Mouse (Mus musculus): ENCODE results near the gene Foxl2. TPM values are rescaled to one million over a fixed set of nuclear protein-coding genes. Genes with fewer than 3 reads are reported as not detected.

Gene Foxl2
- total RNA-seq (2021): not detected
- long read RNA-seq, experiment 1: 0 reads
- long read RNA-seq, experiment 2: 0 reads

DNA sequence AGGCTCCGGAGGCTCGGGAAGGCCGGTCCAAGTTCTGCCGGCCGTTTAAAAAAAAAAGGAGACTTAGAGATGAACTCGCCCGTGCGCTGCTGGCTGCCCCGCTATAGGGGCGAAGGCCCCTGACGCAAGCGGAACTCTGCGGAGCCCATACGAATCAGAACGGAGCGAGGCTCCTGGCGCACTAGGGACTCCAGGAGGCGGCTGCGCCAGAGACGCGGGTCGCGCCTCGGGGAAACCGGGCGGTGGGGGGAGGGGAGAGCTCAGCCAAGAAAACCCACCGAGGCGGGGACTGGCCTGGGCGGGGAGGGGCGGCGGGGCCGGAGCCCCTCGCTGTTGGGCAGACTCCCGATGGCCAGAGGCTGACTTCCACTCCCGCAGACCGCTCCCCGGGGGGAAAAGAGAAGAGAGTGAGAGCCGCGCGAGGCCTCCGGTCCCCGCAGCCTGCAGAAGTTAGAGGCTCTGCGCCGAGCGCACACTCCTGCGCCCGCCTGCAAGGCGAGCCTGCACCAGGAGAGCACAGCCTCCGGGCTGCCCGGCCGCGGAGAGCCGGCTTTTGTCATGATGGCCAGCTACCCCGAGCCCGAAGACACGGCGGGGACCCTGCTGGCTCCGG lies at the start of gene Foxl2:
Foxl2 (plus strand) TSS at position 186 of the 613 bp plus-strand sequence.
- intact Hi-C loops (cut with DNase I; ENCODE audit: low total_unique reads): no loop called here

DNA sequence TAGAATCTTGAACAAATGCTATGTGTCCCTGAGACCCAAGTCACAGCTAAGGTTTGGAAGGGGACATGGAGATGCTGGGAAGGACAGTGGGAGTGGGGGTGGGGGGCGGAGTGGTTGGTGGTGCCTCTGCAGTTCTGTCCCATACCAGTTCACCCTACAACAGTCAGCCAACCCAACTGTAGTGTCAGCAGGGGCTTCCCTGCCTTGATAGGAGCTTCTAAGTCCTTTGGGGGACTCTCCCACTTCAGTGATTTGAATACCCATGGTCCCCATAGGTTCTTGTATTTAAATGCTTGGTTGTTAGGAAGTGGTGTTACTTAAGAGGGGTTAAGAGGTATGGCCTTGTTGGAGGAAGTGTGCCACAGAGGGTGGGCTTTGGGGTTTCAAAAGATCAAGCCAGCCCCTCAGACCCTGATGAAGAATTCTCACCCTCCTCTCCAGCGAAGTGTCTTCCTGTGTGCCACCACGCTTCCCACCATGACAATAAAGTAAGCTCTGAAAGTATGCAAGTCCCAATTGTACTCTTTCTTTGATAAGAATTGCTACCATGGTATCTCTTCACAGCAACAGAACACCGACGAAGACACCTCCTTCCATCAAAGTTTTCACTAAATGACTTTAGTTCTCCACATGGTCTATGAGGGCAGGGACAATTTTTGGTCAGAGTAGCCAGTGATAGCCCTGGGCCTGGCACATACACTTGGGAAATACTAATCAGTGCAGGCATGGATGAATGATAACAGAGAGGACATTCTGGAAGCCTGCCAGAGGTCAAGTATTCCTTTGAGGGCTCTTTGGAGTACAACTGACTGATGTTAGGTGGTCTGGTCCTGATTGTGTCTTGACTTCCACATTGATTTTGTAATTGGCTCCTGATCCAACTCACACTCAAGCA lies 34.2 kb upstream of the Foxl2 start:
- intact Hi-C loops (cut with DNase I; ENCODE audit: low total_unique reads): no loop called here
- no peak for DNase-seq

More for the DNA sequence above, at the start of gene Foxl2:
- peak; percentile 29 for DNase-seq

DNA sequence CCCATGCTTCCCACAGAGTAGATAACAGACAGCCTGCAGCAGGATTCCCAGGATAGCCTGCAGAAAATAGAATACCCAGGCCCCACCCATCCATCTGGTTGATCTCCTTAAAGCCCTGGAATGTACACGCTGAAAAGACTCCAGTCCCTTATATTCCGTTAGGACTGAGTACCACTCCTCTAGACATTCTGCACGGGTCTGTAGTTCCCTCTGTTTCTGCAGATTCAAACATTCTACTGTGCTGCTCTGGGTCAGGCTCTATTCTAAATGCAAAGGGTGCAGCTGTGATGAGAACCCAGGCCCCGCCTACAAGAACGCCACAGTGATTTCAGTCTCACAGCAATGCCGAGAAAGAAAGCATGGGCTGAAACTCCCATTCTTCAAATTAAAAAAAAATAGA lies 32.0 kb upstream of the Foxl2 start:
- intact Hi-C loops (cut with DNase I; ENCODE audit: low total_unique reads): no loop called here
- DNase-seq: no peak

DNA sequence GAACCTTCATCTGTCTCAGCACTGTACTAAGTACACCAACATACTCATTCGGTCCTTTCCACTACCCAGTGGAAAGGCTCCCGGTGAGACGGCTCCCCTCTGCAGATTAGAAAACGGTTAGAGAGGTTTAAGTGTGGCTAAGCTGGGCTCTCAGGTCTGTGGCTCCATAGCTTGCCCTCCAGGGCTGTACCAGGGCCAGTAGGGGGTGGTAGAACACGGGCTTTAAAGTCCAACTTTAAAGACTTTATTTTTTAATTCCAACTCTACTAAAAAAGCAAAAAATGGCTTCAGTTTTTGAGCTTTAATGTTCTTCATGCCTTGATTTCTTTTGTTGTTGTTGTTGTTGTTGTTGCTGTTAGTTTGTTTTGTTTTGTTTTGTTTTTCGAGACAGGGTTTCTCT lies 30.9 kb upstream of the Foxl2 start:
- intact Hi-C loops (cut with DNase I; ENCODE audit: low total_unique reads): no loop called here
- no peak for DNase-seq

DNA sequence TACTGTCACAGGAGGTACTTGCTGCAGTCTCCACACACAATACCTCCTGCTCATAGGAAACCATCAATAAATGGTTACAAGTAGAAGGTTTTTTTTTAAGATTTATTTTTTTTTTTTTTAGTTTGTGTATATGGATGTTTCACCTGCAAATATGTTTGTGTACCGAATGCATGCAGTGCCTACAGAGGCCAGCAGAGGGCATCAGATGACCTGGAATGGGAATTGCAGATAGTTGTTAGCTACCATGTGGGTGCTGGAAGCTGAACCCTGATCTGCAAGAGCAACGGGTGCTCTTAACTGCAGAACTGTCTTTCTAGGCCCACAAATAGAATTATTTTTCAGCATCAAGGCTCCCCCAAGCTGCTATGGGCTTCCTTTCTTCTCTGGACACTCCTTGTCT lies 25.6 kb upstream of the Foxl2 start:
- intact Hi-C loops (cut with DNase I; ENCODE audit: low total_unique reads): no loop called here
- no peak for DNase-seq

DNA sequence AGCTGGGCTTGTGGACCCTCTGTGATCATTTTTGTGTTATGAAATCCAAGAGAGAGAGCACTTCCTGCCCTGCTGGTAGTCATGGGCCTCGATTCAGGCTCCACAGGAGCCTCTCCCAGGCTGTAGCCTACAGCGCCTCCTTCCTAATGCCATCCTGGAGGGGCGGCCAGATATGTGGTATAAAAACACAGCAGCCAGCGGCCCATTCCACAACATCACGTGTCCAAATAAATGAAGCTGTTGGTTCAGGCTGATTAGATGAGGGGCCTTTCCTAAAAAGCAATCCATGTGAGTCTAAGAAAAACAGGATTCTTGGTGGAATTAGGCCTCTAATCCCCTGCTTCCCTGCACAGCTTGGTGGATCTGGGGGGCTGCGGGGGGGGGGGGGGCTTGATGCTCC lies 22.2 kb upstream of the Foxl2 start:
- DNase-seq: no peak
- intact Hi-C loops (cut with DNase I; ENCODE audit: low total_unique reads): no loop called here

DNA sequence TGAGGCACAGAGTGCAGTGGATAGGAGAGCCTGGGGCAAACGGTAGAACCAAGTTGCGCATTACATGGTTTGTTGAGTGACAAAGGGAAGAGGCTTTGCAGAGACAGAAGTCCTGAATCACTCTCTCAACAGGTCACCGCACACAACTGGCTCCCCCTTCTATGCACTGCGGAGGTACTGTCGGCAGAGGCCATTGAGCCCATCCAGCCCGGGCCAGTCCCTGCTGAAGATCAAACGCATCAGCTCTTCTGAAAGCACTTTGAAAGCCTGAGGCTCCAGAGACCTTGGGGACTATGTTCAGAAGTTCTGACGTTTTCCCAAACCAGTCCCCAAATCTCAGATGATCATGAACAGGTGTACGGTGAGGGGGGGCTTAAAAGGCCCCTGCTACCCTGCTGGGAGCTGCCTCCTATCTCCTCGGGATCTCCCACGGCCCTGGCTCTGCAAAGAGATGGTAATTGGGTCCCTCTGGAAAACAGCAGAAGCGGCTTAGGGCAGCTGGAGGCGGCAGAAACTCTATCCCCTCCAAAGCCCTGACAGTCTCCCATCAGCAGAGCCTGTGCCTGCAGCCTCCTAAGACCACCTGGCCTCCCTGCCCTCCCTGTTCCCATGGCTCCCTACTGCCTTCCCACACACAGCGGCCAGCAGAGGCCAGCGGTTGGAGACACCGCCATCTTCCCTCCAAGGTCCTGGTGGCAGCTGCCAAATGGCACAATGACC lies 19.7 kb upstream of the Foxl2 start:
- DNase-seq: no peak
- intact Hi-C loops (cut with DNase I; ENCODE audit: low total_unique reads): no loop called here

DNA sequence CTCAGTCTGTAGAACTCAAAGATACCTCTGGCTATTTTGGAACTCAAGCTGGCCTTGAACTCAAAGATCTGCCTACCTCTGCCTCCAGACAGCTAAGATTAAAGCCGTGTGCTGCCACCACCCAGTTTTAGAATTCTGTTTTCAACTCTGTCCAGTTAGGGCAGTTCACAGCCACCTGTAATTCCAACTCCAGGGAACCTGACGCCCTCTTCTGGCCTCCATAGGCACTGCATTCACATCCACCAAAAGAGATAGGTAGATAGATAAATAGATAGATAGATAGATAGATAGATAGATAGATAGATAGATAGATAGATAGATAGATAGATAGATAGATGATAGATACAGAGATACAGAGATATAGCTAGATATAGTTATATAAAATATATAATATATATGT lies 15.8 kb upstream of the Foxl2 start:
- intact Hi-C loops (cut with DNase I; ENCODE audit: low total_unique reads): no loop called here
- no peak for DNase-seq

DNA sequence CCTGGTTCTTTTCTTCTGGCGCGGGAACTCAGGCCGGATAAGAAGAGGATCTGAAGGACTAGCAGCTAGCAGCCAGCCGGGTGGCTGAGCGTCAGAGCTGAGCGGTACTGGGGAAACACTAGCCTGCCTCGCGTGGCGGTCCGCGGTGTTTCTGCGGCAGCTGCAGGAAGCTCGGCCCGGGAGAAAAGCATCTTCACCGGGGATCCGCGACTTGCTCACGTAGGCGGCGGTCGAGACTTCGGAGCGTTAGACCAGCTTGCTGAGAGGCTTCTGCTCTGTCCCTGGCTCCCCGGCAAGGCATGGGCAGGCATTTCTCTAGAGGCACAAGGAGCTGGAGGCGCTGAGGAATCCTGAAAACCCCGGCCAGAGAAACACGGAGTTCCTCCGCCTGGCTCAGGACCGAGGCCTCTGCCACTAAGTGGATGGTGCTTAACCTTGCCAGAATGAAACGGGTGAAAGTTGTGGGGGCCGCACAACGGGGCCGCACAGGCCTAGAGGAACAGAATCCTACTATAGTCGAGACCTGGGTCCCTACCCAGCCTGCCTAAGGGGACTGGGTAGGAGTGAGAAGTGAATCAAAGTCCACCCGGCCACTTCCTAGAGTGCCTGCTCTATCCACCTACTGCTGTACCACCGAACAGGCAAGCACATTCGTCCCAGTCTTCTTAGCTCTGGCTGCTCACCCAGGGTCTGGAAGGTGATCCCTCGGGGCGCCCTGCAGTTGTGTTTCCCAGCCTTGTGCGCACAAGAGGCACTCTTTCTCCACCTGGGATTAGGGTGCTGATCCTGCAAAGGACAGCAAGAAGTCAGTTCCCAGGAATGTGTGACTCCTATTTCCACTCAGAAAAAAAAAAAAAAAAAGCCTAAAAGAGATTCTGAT lies 2.7 kb upstream of the Foxl2 start:
- intact Hi-C loops (cut with DNase I; ENCODE audit: low total_unique reads): no loop called here
- peak; percentile 23 for DNase-seq

DNA sequence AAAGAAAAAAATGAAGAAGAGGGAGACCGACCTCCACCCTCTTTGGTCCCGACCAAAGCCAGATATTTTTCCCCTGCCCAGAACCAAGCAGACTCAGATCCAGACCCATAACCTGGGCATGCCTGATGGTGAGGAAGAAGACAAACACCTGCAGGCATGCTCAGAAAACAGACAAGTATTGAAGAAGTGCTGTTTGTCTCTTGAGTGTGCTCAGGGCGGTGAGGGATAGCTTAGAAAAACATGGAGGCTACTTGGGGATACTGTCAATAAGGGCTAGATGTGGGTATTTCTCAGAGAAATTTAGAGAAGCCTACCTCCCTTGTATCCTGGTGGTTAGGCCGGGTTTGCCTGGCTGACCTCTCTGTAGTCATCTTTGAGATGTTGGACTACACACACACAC lies 1.8 kb upstream of the Foxl2 start:
- no peak for DNase-seq
- intact Hi-C loops (cut with DNase I; ENCODE audit: low total_unique reads): no loop called here

DNA sequence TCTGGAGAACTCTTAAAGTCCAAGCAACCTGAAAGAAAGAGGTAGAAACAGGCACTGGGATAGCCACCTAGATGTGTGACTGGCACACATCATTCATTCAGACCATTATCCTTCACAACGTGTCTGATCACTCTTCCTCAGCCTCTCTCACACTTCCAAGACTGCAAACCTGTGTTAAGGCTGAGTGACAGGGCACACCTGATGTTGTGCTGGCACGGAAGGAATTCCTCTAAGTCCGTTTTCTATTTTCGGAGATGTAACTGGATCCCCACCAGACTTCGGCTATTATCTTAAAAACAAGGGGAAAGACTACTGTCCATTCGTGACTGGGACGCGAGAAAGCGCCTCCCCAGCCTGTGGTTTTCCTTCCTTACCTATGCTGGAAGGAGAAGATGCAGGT lies 1.3 kb upstream of the Foxl2 start:
- DNase-seq: no peak
- intact Hi-C loops (cut with DNase I; ENCODE audit: low total_unique reads): no loop called here

DNA sequence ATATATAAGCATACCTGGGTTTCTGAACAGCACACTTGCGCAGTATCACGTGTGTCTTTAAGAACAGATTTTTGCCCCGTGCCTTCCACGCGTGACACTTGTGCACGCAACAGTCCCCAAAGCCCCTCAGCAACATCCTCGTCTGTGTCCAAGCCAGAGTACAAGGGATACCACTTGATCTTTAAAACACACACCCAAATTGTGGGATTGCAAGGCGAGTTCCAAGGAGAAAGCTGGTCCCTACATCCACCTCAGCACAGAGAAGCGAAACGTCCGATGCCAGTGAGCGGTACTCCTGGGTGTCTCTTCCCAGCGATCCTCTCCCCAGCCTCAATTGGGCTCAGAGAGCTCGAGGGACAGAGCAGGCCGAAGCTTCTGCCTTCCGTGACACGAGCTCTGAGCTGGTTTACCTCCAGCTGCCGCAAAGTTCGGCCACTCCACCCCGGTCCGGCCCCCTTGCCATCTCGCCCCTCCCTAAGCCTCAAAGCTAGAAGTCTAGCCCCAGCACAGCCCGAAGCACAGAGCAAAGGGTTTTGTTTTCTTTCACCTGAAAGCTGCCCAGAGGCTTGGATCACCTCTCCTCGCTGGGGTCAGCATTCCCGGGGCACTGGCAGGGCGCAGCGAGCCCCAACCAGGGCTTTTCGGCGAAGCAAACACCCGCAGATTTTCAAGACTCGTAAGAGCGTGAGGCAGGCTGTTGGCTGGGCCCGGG lies 541 bp upstream of the Foxl2 start:
- intact Hi-C loops (cut with DNase I; ENCODE audit: low total_unique reads): no loop called here
- DNase-seq: no peak

DNA sequence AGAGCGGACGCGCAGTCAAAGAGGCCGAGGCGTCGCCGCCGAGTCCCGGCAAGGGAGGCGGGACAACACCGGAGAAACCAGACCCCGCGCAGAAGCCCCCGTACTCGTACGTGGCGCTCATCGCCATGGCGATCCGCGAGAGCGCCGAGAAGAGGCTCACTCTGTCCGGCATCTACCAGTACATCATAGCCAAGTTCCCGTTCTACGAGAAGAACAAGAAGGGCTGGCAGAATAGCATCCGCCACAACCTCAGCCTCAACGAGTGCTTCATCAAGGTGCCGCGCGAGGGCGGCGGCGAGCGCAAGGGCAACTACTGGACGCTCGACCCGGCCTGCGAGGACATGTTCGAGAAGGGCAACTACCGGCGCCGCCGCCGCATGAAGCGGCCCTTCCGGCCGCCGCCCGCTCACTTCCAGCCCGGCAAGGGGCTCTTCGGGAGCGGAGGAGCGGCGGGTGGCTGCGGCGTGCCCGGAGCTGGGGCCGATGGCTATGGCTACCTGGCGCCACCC lies 682 bp downstream of the Foxl2 start:
- no peak for DNase-seq

DNA sequence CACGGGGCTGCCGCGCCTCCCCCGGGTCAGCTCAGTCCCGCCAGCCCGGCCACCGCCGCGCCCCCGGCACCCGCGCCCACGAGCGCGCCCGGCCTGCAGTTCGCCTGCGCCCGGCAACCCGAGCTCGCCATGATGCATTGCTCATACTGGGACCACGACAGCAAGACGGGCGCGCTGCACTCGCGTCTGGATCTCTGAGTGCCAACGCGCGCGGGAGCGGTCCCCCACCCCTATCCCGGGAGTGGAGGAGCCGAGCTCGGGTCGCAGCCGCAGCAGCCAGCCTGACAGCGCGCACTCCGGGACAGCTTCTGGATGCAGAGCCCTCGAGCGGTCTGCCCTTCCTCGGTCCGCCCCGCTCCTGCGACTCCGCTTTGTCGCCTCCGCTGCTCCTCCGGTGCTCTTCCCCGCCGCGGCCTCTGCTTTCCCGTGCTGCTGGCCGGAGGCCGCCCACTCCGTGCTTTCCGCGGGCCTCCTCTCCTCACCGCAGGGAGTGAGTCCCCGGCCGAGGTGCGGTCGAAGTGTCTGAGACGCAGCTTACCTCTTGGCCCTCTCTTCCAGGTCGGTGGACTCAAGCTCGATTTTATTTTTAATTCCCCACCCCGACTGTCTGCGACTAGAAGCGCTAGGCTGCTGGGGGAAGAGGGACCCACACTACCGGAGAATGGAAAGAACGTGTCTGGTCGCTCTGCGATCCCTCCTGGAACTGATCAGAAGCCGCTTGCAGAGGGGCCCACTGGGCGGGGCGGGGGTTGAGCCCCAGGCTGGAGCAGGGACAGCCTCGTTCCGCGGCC lies 1.7 kb downstream of the Foxl2 start:
- intact Hi-C loops (cut with DNase I; ENCODE audit: low total_unique reads): no loop called here
- DNase-seq: peak; percentile 22

More for the DNA sequence above, 682 bp downstream of the Foxl2 start:
- intact Hi-C loops (cut with DNase I; ENCODE audit: low total_unique reads): no loop called here

DNA sequence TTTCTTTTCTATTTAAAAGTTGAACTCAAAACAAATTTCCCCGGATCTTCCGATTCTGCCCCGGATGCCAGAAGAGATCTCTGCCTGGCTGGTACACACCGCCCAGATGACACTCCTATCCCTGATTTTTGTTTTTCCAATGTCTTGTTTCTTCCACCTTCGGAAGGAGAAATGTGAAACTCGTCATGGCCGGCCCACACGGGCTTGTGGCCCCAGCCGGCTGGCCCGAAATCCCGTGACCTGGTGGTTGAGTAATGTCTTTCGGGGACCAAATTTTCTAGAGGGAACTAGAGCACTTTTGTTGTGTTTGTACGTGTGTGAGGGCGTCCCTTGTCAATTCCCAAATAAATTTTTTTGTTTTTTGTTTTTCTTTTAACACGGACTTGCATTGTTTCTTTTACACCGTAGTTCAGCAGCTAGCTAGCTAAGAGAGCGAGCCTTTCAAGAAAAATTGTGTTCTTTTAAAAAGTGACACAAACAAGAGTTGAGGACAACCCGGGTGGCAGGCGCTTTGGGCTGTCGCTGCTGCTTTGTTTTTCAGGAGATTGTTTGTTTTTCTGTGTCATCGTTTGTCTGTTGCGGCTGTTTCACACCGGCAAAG lies 2.8 kb downstream of the Foxl2 start:
- intact Hi-C loops (cut with DNase I; ENCODE audit: low total_unique reads): no loop called here
- DNase-seq: no peak

DNA sequence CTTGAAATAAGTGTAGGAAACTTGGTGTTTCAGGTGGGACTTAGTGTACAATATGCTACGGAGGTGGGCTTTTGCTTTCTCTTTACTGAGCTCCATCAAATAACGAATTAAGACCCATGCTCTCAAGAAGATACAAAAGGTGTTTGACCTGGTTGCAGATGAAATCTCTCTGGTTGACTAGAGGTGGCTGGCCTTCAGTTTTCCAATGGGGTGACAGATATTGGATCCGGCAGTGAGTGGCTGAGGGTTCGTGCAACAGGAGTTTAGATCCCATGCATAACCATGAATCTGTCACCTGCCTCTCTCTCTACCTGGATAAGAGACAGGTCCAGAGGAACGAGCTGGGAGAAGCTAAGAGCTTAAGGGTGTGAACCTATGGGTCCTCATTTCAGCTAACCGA lies 3.5 kb downstream of the Foxl2 start:
- intact Hi-C loops (cut with DNase I; ENCODE audit: low total_unique reads): no loop called here
- DNase-seq: no peak

DNA sequence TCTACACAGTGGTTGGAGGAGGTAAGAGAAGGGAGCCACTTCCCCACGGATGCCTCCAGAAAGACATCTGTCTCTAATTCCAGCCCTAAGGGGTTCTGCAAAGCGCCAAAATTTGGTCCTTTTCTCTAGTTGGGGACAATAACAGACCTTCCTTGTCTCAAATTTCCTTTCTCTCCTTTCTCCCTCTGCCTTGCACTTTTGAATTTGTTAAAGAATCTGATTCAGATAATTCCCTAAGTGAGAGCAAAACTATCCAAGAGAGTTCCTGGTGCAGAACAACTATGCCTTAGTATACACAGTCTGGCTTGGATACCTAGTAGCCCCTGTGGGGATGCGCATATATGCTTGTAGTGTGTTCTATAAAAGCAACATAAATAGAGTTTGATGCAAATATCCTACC lies 4.8 kb downstream of the Foxl2 start:
- no peak for DNase-seq
- intact Hi-C loops (cut with DNase I; ENCODE audit: low total_unique reads): loop anchor here (10.0 kb wide), 1 partner anchor 345 kb away; no protein-coding TSS in a partner anchor

Data from gastrocnemius, postnatal 14 days (tissue).